Mouse (Mus musculus) embryonic facial prominence, embryonic 13.5 days (tissue): ENCODE data around the gene Ccdc169. TPM values are rescaled to one million over a fixed set of nuclear protein-coding genes. Genes with fewer than 3 reads are reported as not detected.
"Not testable (repeated sequence)": the region's sequence is repeated elsewhere in the genome, so short reads cannot be mapped to it uniquely, and the experiment has no call there.

Experiments used
- ATAC-seq: fragments of 200-750 bp; cut with Nextera tagmentation; 2 replicates; pipeline ENCODE4 v1.8.0; 2017; ENCODE audit warnings: low read depth; ENCODE audit not compliant: insufficient number of reproducible peaks, insufficient read depth, low FRiP score, low TSS enrichment
- H3K27ac ChIP-seq: fragments of 300-500 bp; sonication (generic); 2 replicates; pipeline ENCODE4 v1.5.1; 2015; ENCODE audit warnings: moderate library complexity, mild to moderate bottlenecking, inconsistent platforms
- H3K27me3 ChIP-seq: fragments of 300-500 bp; sonication (generic); 2 replicates; pipeline ENCODE4 v1.6.1; 2015; ENCODE audit warnings: mild to moderate bottlenecking, inconsistent platforms
- H3K36me3 ChIP-seq: fragments of 300-500 bp; sonication (generic); 2 replicates; pipeline ENCODE4 v1.6.1; 2015; ENCODE audit warnings: mild to moderate bottlenecking, inconsistent platforms
- H3K4me1 ChIP-seq: fragments of 300-500 bp; sonication (generic); 2 replicates; pipeline ENCODE4 v1.6.1; 2015; ENCODE audit warnings: inconsistent platforms
- H3K4me2 ChIP-seq: fragments of 300-500 bp; sonication (generic); 2 replicates; pipeline ENCODE4 v1.6.1; 2015; ENCODE audit warnings: moderate library complexity, mild to moderate bottlenecking, inconsistent platforms
- H3K4me3 ChIP-seq: fragments of 300-500 bp; sonication (generic); 2 replicates; pipeline ENCODE4 v1.5.1; 2015; ENCODE audit warnings: mild to moderate bottlenecking, inconsistent platforms
- H3K9ac ChIP-seq: fragments of 300-500 bp; sonication (generic); 2 replicates; pipeline ENCODE4 v1.6.1; 2015; ENCODE audit warnings: mild to moderate bottlenecking, inconsistent platforms
- H3K9me3 ChIP-seq: fragments of 300-500 bp; sonication (generic); 2 replicates; pipeline ENCODE4 v1.6.1; 2016; ENCODE audit warnings: inconsistent platforms
- WGBS: fragments of 180-500 bp; shearing (Covaris S2); methylation state at CpG from one replicate; pipeline ENCODE4 v1.1.7; 2015; ENCODE audit warnings: mixed read lengths; 5-methylcytosine and 5-hydroxymethylcytosine counted together
- microRNA-seq: library from miRNA; unstranded; fragments of <30 nt; microRNA quantifications from one replicate; pipeline ENCODE4, GENCODE M21; 2016
- polyA plus RNA-seq: library from polyadenylated mRNA; unstranded; fragments of >200 nt; fragmentation: Nextera tagmentation; extraction: Ambion mirVana; gene quantifications from 2 replicates; pipeline ENCODE4 v1.2.1, GENCODE M21; 2015

The Ccdc169 gene
- polyA plus RNA-seq, 1 experiment from 2014 or later, result 0.15 TPM

DNA sequence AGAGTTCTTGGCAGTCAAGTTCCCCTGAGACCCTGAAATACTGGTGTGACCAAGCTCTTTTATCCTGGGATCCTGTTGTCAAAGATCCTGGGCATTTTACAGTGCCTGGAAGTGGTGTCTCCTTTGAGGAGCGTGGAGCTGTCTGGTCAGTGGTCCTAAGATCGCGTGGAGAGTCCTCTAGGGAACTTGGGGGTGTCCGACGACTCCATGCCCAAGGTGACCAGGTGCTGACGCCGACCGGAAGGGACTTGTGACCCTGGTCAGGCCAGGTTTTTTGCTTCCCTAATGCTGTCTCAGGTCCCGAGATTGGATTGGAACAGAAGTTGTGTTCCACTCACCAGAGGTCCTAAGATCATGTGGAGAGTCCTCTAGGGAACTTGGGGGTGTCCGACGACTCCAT, 66.5 kb downstream of the Ccdc169 start:
- not testable (repeated sequence) for ATAC-seq, H3K36me3 ChIP-seq, H3K4me1 ChIP-seq, H3K4me3 ChIP-seq, H3K9ac ChIP-seq, H3K27me3 ChIP-seq, H3K4me2 ChIP-seq, H3K9me3 ChIP-seq, H3K27ac ChIP-seq
- WGBS, result 96% methylated on average over 11 of the region's 11 CpGs

DNA sequence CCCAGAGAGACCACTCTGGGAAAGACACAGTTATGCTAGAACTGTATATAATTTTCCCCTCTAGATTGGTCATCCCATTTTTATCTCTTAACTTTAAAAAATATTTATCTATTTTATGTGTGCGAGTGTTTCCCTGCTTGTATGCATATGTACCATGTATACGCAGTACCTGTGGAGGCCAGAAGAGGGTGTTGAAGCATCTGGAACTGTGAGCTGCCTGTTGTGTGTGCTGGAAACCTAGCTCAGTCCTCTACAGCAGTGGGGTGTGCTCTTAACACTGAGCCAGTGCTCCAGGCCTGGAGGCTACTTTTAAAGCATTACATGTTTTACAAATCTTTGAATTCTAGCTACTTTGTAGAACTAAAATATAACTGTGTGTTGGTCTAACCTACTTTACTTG, 69.3 kb downstream of the Ccdc169 start:
- H3K9ac ChIP-seq, result no peak overlapping the region
- 98% methylated on average over 2 of the region's 2 CpGs for WGBS
- H3K9me3 ChIP-seq, result no peaks in the 10 kb centered on the region
- H3K4me3 ChIP-seq, result no peak overlapping the region
- H3K27me3 ChIP-seq, result no peaks in the 10 kb centered on the region
- H3K27ac ChIP-seq, result no peak overlapping the region
- no peak for ATAC-seq
- peaks cover 5% of the 10 kb centered on the region for H3K4me1 ChIP-seq
- no peak overlapping the region for H3K4me2 ChIP-seq
- H3K36me3 ChIP-seq, result no peaks in the 10 kb centered on the region

DNA sequence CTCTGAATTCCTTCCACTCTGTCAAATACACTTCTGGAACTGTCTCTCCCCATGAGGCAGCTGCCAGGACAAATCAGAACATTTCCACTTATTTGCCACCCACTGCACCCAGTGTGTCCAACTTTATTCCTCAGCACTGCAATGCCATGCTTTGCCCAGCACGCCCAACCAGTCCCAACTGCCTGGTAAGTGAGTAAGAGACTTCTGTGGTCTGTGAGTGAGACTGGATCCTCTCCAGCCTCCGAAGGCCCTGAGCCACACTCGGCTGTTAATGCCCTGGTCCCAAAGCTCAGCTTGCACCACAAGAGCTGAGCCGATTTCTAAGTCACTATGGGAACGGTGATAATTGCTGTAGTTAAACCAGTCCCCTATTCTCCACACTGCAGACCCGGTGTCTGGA, 70.5 kb downstream of the Ccdc169 start:
- no peak overlapping the region for H3K4me2 ChIP-seq
- H3K9ac ChIP-seq, result no peak overlapping the region
- no peak overlapping the region for H3K27ac ChIP-seq
- peaks cover 5% of the 10 kb centered on the region for H3K4me1 ChIP-seq
- H3K36me3 ChIP-seq, result no peaks in the 10 kb centered on the region
- 57% methylated on average over 6 of the region's 6 CpGs for WGBS
- H3K4me3 ChIP-seq, result no peak overlapping the region
- no peaks in the 10 kb centered on the region for H3K27me3 ChIP-seq
- H3K9me3 ChIP-seq, result no peaks in the 10 kb centered on the region
- ATAC-seq, result no peak

DNA sequence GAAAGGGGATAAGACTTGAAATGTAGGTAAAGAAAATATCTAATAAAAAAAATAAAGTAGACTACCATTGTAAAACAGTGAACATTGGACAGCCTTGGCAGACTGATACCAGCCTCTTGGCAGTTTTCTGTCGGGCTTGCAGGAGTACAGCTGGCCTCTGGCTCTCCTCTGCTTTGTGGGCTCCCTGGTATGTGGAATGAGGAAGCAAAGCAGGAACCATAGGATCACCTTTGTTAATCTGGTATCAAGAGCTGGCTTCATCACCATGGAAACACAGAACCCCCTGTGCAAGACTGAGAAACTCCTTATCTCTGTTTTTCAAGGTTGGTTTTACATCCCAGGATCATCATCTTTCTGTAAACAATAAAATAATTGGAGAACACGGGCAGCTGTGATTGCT, 75.1 kb downstream of the Ccdc169 start:
- Histone ChIP-seq H3K4me1 (peaks cover 13% of the 10 kb centered on the region), H3K27me3 (no peaks in the 10 kb centered on the region), H3K9me3 (no peaks in the 10 kb centered on the region), H3K27ac (no peak overlapping the region), H3K4me3 (no peak overlapping the region), H3K9ac (no peak overlapping the region), H3K36me3 (no peaks in the 10 kb centered on the region), H3K4me2 (no peak overlapping the region)
- ATAC-seq, result no peak
- WGBS, result 18% methylated on average over 2 of the region's 2 CpGs

DNA sequence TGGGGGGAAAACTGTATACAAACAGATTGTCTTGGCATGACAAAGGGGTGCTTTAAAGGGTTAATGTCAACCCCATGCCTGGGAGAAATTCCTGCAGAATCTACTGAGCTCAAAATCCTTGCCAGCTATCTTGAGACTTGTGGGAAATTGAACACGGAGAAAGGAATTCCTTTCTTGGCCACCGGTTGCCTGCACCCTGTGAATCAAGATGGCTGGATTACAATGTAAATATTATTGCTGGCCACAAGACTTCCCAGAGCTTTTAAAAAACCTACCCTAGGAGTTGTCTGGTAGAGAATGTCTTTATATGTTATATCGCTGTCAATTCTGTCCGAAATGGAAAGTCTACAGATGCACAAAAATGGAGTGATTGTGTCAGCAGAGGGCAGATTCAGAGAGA, 76.6 kb downstream of the Ccdc169 start:
- H3K36me3 ChIP-seq, result no peaks in the 10 kb centered on the region
- H3K4me1 ChIP-seq, result peaks cover 13% of the 10 kb centered on the region
- no peak for ATAC-seq
- no peak overlapping the region for H3K4me2 ChIP-seq
- H3K9me3 ChIP-seq, result no peaks in the 10 kb centered on the region
- WGBS, result 32% methylated on average over 4 of the region's 4 CpGs
- H3K27me3 ChIP-seq, result no peaks in the 10 kb centered on the region
- no peak overlapping the region for H3K9ac ChIP-seq
- H3K4me3 ChIP-seq, result no peak overlapping the region
- peak overlapping the region; percentile 51 for H3K27ac ChIP-seq

DNA sequence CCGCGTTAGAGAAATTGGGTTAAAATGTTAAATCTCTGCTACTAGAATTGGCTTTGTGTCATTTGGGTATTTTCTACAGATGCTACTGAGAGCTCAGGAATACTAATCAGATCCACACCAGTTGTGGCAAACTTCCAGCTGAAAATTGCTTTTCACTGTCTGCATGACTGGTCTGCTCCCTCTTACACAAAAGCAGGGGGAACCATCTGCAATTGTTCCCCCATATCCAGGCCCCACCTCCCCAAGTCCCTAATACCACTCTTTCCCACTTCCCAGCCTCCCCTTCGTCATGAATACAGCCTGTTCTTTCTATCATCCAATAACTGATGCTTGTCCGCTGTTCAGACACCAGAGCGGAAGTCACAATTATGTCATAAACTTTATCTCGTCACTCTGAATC, 77.3 kb downstream of the Ccdc169 start:
- no peak overlapping the region for H3K4me2 ChIP-seq
- WGBS, result 60% methylated on average over 6 of the region's 6 CpGs
- H3K27me3 ChIP-seq, result no peaks in the 10 kb centered on the region
- H3K4me1 ChIP-seq, result peaks cover 13% of the 10 kb centered on the region
- H3K27ac ChIP-seq, result peak overlapping the region; percentile 51
- H3K9ac ChIP-seq, result no peak overlapping the region
- H3K9me3 ChIP-seq, result no peaks in the 10 kb centered on the region
- no peak for ATAC-seq
- no peaks in the 10 kb centered on the region for H3K36me3 ChIP-seq
- H3K4me3 ChIP-seq, result no peak overlapping the region

DNA sequence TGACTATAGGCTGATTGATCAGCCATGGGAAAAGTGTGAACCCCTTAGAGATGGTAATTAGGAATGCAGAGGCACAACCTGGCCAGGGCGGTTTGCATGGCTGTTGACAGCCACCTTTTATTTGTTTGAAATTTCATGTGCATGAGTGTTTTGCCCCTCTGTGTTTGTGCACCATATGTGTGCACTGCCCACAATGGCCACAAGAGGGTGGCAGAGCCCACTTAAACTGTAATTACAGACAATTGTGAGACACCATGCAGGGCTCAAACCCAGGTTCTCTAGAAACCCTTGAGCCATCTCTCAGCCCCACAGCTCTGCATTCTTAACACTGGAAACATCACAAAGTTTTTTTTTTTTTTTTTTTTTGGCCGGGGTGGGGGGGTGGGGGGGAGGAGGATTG, 85.4 kb downstream of the Ccdc169 start:
- no peaks in the 10 kb centered on the region for H3K36me3 ChIP-seq
- 93% methylated on average over 2 of the region's 2 CpGs for WGBS
- no peaks in the 10 kb centered on the region for H3K9me3 ChIP-seq

More for the DNA sequence above, 85.4 kb downstream of the Ccdc169 start:
- ATAC-seq, result no peak
- Histone ChIP-seq H3K4me3 (no peak overlapping the region), H3K4me1 (peaks cover 10% of the 10 kb centered on the region), H3K9ac (no peak overlapping the region), H3K4me2 (no peak overlapping the region), H3K27me3 (peaks cover 7% of the 10 kb centered on the region; the same call in 1 of the 2 replicates), H3K27ac (no peak overlapping the region)

Small RNAs within 50 kb of the gene (microRNA-seq; reads per million reads assigned to microRNA genes)
- gene Gm22029, result not detected

Other genes starting within 250 kb of the Ccdc169 start
- gene Sertm1, start 221.5 kb upstream of the Ccdc169 start, polyA plus RNA-seq, result 0.08 TPM in 1 of 2 replicates, not detected in the other
- gene Ccna1, start 81.8 kb upstream of the Ccdc169 start, polyA plus RNA-seq, result 1.7 and 3.0 TPM in 2 replicates
- 78.5 and 85.3 TPM in 2 replicates for gene Spg20, start 25.2 kb upstream of the Ccdc169 start, polyA plus RNA-seq
- gene Sohlh2, start 44.7 kb downstream of the Ccdc169 start, polyA plus RNA-seq, result not detected in 2 replicates
- 56.1 and 60.0 TPM in 2 replicates for gene Dclk1, start 105.0 kb downstream of the Ccdc169 start, polyA plus RNA-seq